Mouse (Mus musculus) spleen, adult 2 months (tissue): ENCODE measurements at regions not wholly inside any gene's neighbourhood (a gene's known extent, or its start where the extent isn't known, plus 50 kb on each side); places are given as distances from the start of the nearest gene placed in this dataset.

ENCODE experiments used
- CTCF ChIP-seq: fragments of 200-500 bp; IDR thresholded peaks from 2 replicates; pipeline ENCODE4 v1.5.1; 2011; ENCODE audit warnings: mild to moderate bottlenecking, inconsistent platforms; ENCODE audit not compliant: insufficient read depth, insufficient read length, insufficient replicate concordance; ENCODE audit errors: extremely low read depth
- POLR2A ChIP-seq: fragments of 200-500 bp; IDR thresholded peaks from 2 replicates; pipeline ENCODE4 v1.6.1; 2011; ENCODE audit warnings: low read depth, low read length, inconsistent platforms

- TF ChIP-seq POLR2A (no peak), CTCF (no peak)
These were observed 75.5 kb upstream of the Lef1 start for GRCm38 (mm10) chr3:131034774-131035173.
